Mouse (Mus musculus) limb, embryonic 12.5 days (tissue): ENCODE results near the gene Rnf8. TPM values are rescaled to one million over a fixed set of nuclear protein-coding genes. Genes with fewer than 3 reads are reported as not detected.

Experiments
- ATAC-seq: fragments of 200-750 bp; cut with Nextera tagmentation; 2 replicates; pipeline ENCODE4 v1.8.0; 2017; ENCODE audit warnings: low read depth, moderate TSS enrichment; ENCODE audit not compliant: insufficient number of reproducible peaks, insufficient read depth, low FRiP score, low TSS enrichment
- H3K27ac ChIP-seq: fragments of 300-500 bp; sonication (generic); 2 replicates; pipeline ENCODE4 v1.5.1; 2016; ENCODE audit warnings: mild to moderate bottlenecking, moderate library complexity
- H3K27me3 ChIP-seq: fragments of 300-500 bp; sonication (generic); 2 replicates; pipeline ENCODE4 v1.6.1; 2016; ENCODE audit warnings: mild to moderate bottlenecking, moderate library complexity
- H3K36me3 ChIP-seq: fragments of 300-500 bp; sonication (generic); 2 replicates; pipeline ENCODE4 v1.6.1; 2016; ENCODE audit warnings: mild to moderate bottlenecking, moderate library complexity
- H3K4me1 ChIP-seq: fragments of 300-500 bp; sonication (generic); replicated peaks from 2 replicates; pipeline ENCODE4 v1.6.1; 2016
- H3K4me2 ChIP-seq: fragments of 300-500 bp; sonication (generic); 2 replicates; pipeline ENCODE4 v1.6.1; 2016; ENCODE audit warnings: mild to moderate bottlenecking, moderate library complexity
- H3K4me3 ChIP-seq: fragments of 300-500 bp; sonication (generic); replicated peaks from 2 replicates; pipeline ENCODE4 v1.5.1; 2016; ENCODE audit warnings: mild to moderate bottlenecking
- H3K9ac ChIP-seq: fragments of 300-500 bp; sonication (generic); replicated peaks from 2 replicates; pipeline ENCODE4 v1.6.1; 2016; ENCODE audit warnings: mild to moderate bottlenecking, moderate library complexity
- H3K9me3 ChIP-seq: fragments of 300-500 bp; sonication (generic); 2 replicates; pipeline ENCODE4 v1.6.1; 2016; ENCODE audit warnings: mild to moderate bottlenecking, moderate library complexity
- WGBS: fragments of 180-500 bp; shearing (Covaris S2); methylation state at CpG from one replicate; pipeline ENCODE4 v1.1.7; 2016; 5-methylcytosine and 5-hydroxymethylcytosine counted together
- polyA plus RNA-seq: library from polyadenylated mRNA; unstranded; fragments of >200 nt; fragmentation: Nextera tagmentation; extraction: Ambion mirVana; gene quantifications from 2 replicates; pipeline ENCODE4 v1.2.1, GENCODE M21; 2016

Gene Rnf8
- polyA plus RNA-seq, 1 experiment from 2014 or later, result 102 TPM

DNA sequence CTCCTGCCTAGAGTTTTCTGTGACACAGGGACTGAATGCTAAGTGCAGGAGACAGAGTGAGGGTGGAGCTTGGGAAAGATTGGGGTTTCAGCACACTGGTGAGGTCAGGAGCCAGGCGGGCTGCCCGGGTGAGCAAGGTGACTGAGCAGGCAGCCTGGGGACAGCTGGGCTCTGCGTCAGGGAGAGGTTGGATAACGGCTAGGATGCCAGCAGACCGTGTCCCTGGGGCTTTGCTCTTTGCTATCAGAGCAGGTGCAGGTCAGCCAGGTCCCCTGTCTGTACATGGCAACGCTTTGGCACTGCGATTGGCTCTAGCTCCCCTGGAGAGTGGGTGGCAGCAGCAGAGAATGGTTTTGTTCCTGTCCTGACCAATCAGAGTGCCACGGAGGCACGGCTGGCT is 12.7 kb downstream of the Rnf8 start:
- peaks cover 99% of the 10 kb centered on the region for H3K36me3 ChIP-seq

DNA sequence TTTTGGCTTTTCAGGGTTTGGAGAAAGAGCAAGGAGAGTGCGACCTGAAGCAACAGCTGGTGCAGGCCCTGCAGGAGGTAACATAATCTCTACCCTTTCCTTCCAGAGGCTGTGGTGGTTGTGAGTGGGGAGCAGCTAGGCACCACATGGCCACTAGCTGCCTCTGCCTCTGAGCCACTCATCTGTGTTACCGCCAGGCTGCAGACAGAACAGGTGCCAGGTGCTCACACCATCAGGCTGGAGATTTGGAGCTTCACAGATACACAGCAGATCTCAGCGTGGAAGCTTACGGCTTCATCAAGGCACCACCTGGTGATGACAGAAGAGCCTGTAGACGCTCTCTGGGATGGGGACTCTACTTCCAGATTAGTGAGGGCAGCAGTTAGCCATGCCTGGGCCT is 14.4 kb downstream of the Rnf8 start:
- H3K4me3 ChIP-seq, result no peak overlapping the region
- ATAC-seq, result no peak
- no peaks in the 10 kb centered on the region for H3K9me3 ChIP-seq
- H3K9ac ChIP-seq, result 0 out of 2 replicates have a peak overlapping the region, but pooled peaks have one; percentile 27
- H3K27ac ChIP-seq, result no peak overlapping the region
- no peaks in the 10 kb centered on the region for H3K4me1 ChIP-seq
- WGBS, result 80% methylated on average over 5 of the region's 5 CpGs
- peaks cover 98% of the 10 kb centered on the region for H3K36me3 ChIP-seq
- H3K27me3 ChIP-seq, result no peaks in the 10 kb centered on the region
- no peak overlapping the region for H3K4me2 ChIP-seq

More for the DNA sequence above, 12.7 kb downstream of the Rnf8 start:
- ATAC-seq, result no peak
- Histone ChIP-seq H3K9ac (no peak overlapping the region), H3K27me3 (no peaks in the 10 kb centered on the region), H3K27ac (no peak overlapping the region), H3K4me2 (no peak overlapping the region), H3K4me3 (no peak overlapping the region), H3K9me3 (no peaks in the 10 kb centered on the region), H3K4me1 (no peaks in the 10 kb centered on the region)
- WGBS, result 87% methylated on average over 9 of the region's 9 CpGs

DNA sequence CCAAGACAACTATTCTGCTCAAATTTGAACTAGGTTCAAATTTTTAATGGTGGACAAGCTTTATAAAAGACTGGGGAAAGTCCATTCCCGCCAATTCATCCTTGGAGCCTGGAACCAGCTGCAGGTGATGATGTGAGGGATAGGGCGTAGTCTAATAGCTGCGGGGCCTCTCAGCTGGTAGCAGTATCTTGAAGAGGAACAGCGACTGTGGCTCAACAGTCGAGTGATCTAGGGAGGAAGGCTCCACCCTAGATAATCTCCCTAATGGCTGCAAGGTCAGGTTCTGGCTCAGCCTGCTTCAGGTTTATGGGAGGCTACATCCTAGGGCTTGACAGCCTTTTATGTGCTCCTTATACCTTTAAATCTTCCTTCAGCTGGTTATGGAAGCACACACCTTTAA is 15.0 kb downstream of the Rnf8 start:
- no peak overlapping the region for H3K27ac ChIP-seq
- H3K27me3 ChIP-seq, result no peaks in the 10 kb centered on the region
- H3K9ac ChIP-seq, result no peak overlapping the region
- ATAC-seq, result no peak
- H3K4me2 ChIP-seq, result no peak overlapping the region
- H3K9me3 ChIP-seq, result no peaks in the 10 kb centered on the region
- WGBS, result 85% methylated on average over 5 of the region's 5 CpGs
- no peak overlapping the region for H3K4me3 ChIP-seq
- peaks cover 98% of the 10 kb centered on the region for H3K36me3 ChIP-seq
- no peaks in the 10 kb centered on the region for H3K4me1 ChIP-seq

DNA sequence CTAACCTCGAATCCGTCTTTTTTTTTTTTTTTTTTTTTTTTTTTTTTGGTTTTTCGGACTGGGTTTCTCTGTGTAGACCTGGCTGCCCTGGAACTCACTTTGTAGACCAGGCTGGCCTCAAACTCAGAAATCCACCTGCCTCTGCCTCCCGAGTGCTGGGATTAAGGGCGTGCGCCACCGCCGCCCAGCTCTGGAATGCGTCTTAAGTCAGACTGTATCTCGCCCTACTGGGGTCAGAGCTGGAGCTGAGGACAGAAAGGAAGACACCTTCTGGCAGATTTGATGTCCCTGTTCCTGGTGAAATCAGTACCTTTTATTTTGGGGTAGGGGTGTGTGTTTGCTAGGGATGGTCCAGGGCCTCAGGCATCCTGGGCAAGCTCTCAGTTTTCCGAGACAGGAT is 17.7 kb downstream of the Rnf8 start:
- whole genome bisulfite sequencing, result 93% methylated on average over 11 of the region's 11 CpGs

DNA sequence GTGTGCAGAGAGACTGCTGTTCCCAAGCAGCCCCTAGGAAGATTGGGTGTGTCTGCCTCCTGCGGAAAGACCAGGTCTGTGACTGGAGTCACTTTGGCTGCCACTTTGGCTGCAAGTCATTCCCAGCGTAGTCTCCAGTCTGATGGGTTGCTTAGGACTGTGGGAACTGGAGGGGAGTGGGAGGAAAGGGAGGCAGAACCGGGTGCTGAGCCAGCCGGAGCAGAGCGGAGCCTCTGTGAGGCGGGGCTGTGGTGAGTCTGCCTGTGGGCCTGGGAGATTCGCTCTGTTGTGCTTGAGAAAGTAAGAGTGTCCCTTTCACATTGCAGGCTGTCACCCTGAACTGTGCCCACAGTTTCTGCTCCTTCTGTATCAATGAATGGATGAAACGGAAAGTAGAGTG is 20.9 kb downstream of the Rnf8 start:
- Histone ChIP-seq H3K27ac (no peak overlapping the region), H3K9ac (no peak overlapping the region), H3K4me3 (no peak overlapping the region), H3K27me3 (no peaks in the 10 kb centered on the region), H3K9me3 (no peaks in the 10 kb centered on the region), H3K4me2 (no peak overlapping the region), H3K36me3 (peaks cover 95% of the 10 kb centered on the region), H3K4me1 (no peaks in the 10 kb centered on the region)
- no peak for ATAC-seq
- 93% methylated on average over 8 of the region's 8 CpGs for WGBS

More for the DNA sequence above, 17.7 kb downstream of the Rnf8 start:
- no peak overlapping the region for H3K9ac ChIP-seq
- no peak overlapping the region for H3K27ac ChIP-seq
- H3K27me3 ChIP-seq, result no peaks in the 10 kb centered on the region
- no peak for ATAC-seq
- no peak overlapping the region for H3K4me3 ChIP-seq
- H3K4me2 ChIP-seq, result no peak overlapping the region
- no peaks in the 10 kb centered on the region for H3K4me1 ChIP-seq
- H3K36me3 ChIP-seq, result peaks cover 97% of the 10 kb centered on the region
- H3K9me3 ChIP-seq, result no peaks in the 10 kb centered on the region

DNA sequence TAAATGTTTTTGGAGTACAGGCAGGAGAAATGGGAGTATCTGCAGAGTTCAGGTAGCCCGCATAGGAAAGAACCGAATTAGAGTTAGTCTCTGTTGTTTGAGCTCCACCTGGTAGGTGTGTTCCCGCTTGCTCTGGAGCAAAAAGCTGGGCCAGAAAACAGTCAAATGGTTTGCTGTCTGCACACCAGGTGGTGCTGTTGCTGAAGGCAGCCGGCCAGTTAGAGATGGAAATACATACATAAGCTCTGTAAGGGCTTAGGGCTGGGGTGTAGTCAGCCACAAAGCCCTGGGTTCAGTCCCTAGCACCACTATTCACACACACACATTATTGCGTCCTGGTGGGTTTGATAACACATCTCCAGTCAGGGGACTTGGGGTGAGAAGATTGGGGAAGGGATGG is 21.5 kb downstream of the Rnf8 start:
- Histone ChIP-seq H3K4me1 (no peaks in the 10 kb centered on the region), H3K4me3 (no peak overlapping the region)
- 70% methylated on average over 5 of the region's 5 CpGs for WGBS

DNA sequence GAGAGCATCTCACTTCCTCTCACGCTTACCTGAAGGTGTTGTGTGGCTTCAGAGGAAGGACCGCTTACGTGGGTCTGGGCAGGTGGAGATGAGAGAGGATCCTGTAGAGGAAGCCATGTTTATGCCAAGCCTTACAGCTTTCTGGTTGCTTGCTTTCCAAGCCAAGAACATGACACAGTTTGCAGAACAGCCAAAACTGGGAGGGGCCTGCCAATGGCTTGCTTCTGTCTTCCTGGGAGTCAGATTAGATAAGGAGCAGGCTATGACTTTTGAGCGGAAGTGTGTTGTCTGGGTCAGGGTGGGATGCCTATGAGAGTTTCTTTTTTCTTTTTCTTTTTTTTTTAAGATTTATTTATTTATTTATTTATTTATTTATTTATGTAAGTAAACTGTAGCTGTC is 22.8 kb downstream of the Rnf8 start:
- H3K4me3 ChIP-seq, result no peak overlapping the region
- peaks cover 96% of the 10 kb centered on the region for H3K36me3 ChIP-seq
- no peak for ATAC-seq
- no peaks in the 10 kb centered on the region for H3K4me1 ChIP-seq
- H3K27ac ChIP-seq, result no peak overlapping the region
- WGBS, result 98% methylated on average over 4 of the region's 4 CpGs
- H3K27me3 ChIP-seq, result no peaks in the 10 kb centered on the region
- no peaks in the 10 kb centered on the region for H3K9me3 ChIP-seq
- no peak overlapping the region for H3K9ac ChIP-seq
- no peak overlapping the region for H3K4me2 ChIP-seq

More for the DNA sequence above, 21.5 kb downstream of the Rnf8 start:
- H3K27ac ChIP-seq, result no peak overlapping the region
- peaks cover 95% of the 10 kb centered on the region for H3K36me3 ChIP-seq
- no peaks in the 10 kb centered on the region for H3K9me3 ChIP-seq
- no peak for ATAC-seq
- H3K27me3 ChIP-seq, result no peaks in the 10 kb centered on the region
- H3K4me2 ChIP-seq, result no peak overlapping the region
- no peak overlapping the region for H3K9ac ChIP-seq

DNA sequence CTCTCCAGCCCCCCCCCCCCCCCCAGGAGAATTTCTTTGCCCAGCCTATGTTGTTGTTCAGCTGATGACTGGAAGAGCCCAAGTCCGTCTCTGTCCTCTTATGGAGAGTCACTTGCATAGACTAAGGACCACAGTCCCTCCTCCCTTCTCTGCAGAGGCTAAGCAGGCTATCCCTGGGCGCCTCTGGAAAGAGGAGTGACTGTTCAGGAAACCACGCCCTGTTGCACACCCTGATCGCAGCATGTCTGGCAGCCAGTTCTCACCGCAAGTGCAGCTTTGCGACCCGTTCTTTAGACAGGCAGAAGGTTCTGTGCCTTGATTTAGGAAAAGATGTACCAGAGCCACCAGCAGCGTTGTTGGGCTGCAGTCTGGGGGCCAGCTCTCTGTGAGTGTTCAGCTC is 23.3 kb downstream of the Rnf8 start:
- Histone ChIP-seq H3K9ac (no peak overlapping the region), H3K4me1 (no peaks in the 10 kb centered on the region), H3K4me3 (no peak overlapping the region), H3K4me2 (no peak overlapping the region), H3K27me3 (no peaks in the 10 kb centered on the region), H3K27ac (no peak overlapping the region), H3K36me3 (peaks cover 98% of the 10 kb centered on the region), H3K9me3 (no peaks in the 10 kb centered on the region)
- 83% methylated on average over 8 of the region's 8 CpGs for WGBS
- ATAC-seq, result no peak

DNA sequence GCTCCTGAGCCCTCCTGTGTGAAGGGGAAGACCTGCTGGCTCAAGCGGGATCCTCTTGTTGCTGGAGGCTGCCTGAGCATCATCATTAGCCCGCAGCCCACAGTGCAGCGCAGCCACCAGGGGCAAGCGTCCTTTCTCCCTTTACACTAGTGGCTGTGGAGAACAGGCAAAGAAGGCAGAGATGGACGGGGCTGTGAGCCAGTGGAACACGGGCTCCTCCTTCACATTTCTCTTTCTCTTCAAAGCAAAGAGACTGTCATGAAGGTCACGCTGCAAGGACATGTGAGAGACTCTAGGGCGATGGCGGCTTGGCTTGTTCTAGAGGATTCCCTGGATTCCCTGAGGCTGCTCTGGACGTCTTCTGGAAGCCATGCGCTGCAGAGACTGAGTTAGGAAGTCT is 26.4 kb downstream of the Rnf8 start:
- no peak for ATAC-seq
- no peak overlapping the region for H3K4me3 ChIP-seq
- no peak overlapping the region for H3K9ac ChIP-seq
- H3K4me2 ChIP-seq, result no peak overlapping the region
- 94% methylated on average over 11 of the region's 11 CpGs for WGBS
- H3K27me3 ChIP-seq, result no peaks in the 10 kb centered on the region
- peaks cover 74% of the 10 kb centered on the region for H3K36me3 ChIP-seq
- H3K27ac ChIP-seq, result no peak overlapping the region
- H3K9me3 ChIP-seq, result no peaks in the 10 kb centered on the region
- H3K4me1 ChIP-seq, result no peaks in the 10 kb centered on the region

DNA sequence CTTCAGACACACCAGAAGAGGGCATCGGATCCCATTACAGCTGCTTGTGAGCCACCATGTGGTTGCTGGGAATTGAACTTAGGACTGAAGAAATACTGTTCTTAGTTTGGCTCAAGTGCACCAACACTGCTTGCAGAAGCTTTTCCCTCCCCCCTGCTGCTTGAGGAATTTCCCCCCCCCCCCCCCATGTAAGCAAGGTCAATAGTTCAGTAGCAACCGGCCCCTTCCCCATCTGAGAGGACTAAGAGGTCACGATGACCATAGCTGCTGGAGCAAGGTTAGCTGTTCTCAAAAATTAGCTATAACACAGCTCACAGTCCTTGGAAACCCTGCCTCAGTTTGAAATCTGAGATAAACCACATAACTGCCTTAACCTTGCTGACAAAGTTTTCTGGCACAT is 27.6 kb downstream of the Rnf8 start:
- no peak overlapping the region for H3K9ac ChIP-seq
- no peaks in the 10 kb centered on the region for H3K27me3 ChIP-seq
- H3K27ac ChIP-seq, result no peak overlapping the region
- no peak for ATAC-seq
- H3K4me1 ChIP-seq, result no peaks in the 10 kb centered on the region
- H3K4me2 ChIP-seq, result no peak overlapping the region
- no peak overlapping the region for H3K4me3 ChIP-seq
- peaks cover 69% of the 10 kb centered on the region for H3K36me3 ChIP-seq
- 83% methylated on average over 3 of the region's 3 CpGs for WGBS
- no peaks in the 10 kb centered on the region for H3K9me3 ChIP-seq

DNA sequence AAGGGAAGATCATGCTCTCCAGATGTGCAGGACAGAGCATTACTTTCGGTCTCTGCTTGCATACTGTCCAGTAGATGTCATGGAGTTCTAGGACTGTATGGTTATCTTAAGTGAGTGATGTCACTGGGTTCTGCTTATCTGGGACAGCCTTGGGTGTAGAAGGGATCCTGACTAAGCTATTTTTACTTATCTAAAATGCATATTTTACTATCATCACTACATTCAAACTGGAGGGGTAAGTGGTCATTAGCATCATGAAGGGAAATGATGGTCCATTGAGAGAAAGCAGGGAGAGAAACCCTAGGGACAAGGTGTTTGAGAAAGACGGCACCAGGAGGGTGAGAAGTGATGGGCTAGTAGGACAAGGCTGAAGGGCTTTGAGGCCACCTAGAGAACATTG is 43.7 kb downstream of the Rnf8 start:
- 69% methylated on average over 2 of the region's 2 CpGs for WGBS
- 0 out of 2 replicates have a peak, but pooled peaks cover 3% of the 10 kb centered on the region for H3K9me3 ChIP-seq
- H3K4me2 ChIP-seq, result no peak overlapping the region
- no peak for ATAC-seq
- no peak overlapping the region for H3K4me3 ChIP-seq
- H3K4me1 ChIP-seq, result peaks cover 8% of the 10 kb centered on the region
- peaks cover 5% of the 10 kb centered on the region; the same call in 1 of the 2 replicates for H3K36me3 ChIP-seq
- H3K9ac ChIP-seq, result no peak overlapping the region
- H3K27ac ChIP-seq, result no peak overlapping the region
- H3K27me3 ChIP-seq, result no peaks in the 10 kb centered on the region

DNA sequence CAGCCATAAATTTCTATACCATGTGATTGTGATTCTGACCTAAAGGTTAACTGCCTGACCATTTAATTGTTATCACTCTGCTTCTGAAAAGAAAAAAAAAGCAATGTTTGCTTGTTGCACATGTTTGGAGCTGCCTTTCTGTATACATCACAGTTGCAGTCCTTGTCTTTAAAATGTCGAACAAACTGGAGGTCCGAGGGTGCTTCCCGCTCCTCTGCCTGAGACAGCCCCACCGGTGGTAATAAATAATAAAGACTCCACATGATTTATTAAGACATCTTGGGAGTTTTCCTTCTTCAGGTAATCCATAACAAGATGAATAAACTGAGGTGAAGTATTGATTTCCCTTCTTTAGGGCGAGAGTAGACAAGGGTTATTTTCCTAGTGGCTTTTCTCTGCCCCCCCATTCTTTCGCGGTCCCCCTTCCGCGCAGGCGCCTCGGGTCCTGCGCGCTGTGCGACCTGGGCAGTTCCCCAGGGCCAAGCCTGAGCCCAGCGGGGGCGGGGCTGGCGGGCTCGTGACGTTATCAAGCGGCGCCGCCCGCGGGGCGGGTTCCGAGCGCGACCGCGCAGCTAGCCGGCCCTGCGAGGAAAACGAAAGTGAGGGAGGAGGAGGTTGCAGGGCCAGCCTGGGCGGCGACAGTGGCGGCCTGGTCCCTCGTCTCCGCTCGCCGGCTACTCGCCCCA is 45.6 kb downstream of the Rnf8 start, which contains the start of gene Cmtr1:
Gene Cmtr1, plus strand, starts transcription at position 520 of the 686 bp plus-strand sequence.
- Histone ChIP-seq H3K4me1 (peaks cover 8% of the 10 kb centered on the region), H3K4me2 (peak within 1 kb of the TSS; percentile 89), H3K4me3 (peak within 1 kb of the TSS; percentile 96), H3K36me3 (peaks cover 24% of the 10 kb centered on the region), H3K27me3 (no peaks in the 10 kb centered on the region), H3K27ac (peak within 1 kb of the TSS; percentile 93), H3K9ac (peak within 1 kb of the TSS; percentile 90), H3K9me3 (no peaks in the 10 kb centered on the region)
- WGBS, result under 1% methylated on average over 41 of the region's 41 CpGs
- ATAC-seq, result peak; percentile 95
